Mouse (Mus musculus) testis, adult 2 months (tissue): ENCODE data around the gene Mgrn1.

Experiments
- CTCF ChIP-seq: fragments of 200-500 bp; IDR thresholded peaks from 2 replicates; pipeline ENCODE4 v1.5.1; 2012; ENCODE audit warnings: low read depth, mild to moderate bottlenecking, inconsistent platforms, low read length, moderate library complexity; ENCODE audit not compliant: control insufficient read depth, insufficient read depth, insufficient replicate concordance
- POLR2A ChIP-seq: fragments of 200-500 bp; IDR thresholded peaks from 2 replicates; pipeline ENCODE4 v1.6.1; 2012; ENCODE audit warnings: low read depth, mild to moderate bottlenecking, inconsistent platforms, low read length, moderate library complexity; ENCODE audit not compliant: control insufficient read depth

DNA sequence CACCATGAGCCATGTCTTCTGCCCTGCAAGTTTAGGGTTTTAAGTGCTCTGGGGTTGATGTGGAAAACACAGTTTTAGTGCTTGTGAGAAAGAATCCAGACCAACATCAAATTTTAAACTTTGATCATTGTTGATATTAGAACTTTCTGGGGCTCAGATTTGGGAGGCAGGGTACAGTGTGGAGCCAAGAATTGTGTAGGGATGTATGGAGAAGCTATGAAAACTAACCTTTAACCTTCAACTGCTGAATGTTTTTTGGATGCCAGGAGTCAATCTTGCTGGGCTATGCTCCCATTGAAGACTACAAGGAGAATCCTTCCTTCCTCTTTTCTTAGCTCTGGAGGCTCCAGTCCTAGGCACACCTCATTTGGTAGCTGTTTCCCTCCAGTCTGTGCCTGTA is 20.5 kb downstream of the Mgrn1 start:
- TF ChIP-seq CTCF (no peak), POLR2A (no peak)
